Mouse (Mus musculus) gonadal fat pad, adult 2 months (tissue): Measurements from ENCODE around the gene Slc34a2. TPM values are rescaled to one million over a fixed set of nuclear protein-coding genes. Genes with fewer than 3 reads are reported as not detected.

Experiments
- DNase-seq: peaks from one replicate; pipeline ENCODE4 v3.0.0-alpha.2; 2012; ENCODE audit warnings: low read depth
- polyA plus RNA-seq: library from polyadenylated mRNA; depleted of rRNA; stranded (reverse); fragments of >200 nt; gene quantifications from 2 replicates; pipeline ENCODE4 v1.2.3, GENCODE M21; 2012; rRNA removed

The Slc34a2 gene
- polyA plus RNA-seq, result 18.4 and 31.1 TPM in 2 replicates

- DNase-seq, result no peak
These were observed at the start of gene Slc34a2 for GRCm38 (mm10) chr5:53037781-53038180. TSS of gene Slc34a2 (plus strand) at chr5:53038081.

GRCm38 (mm10) chr5:52990687-52991341 is 47.1 kb upstream of the Slc34a2 start:
- DNase-seq, result no peak

DNA sequence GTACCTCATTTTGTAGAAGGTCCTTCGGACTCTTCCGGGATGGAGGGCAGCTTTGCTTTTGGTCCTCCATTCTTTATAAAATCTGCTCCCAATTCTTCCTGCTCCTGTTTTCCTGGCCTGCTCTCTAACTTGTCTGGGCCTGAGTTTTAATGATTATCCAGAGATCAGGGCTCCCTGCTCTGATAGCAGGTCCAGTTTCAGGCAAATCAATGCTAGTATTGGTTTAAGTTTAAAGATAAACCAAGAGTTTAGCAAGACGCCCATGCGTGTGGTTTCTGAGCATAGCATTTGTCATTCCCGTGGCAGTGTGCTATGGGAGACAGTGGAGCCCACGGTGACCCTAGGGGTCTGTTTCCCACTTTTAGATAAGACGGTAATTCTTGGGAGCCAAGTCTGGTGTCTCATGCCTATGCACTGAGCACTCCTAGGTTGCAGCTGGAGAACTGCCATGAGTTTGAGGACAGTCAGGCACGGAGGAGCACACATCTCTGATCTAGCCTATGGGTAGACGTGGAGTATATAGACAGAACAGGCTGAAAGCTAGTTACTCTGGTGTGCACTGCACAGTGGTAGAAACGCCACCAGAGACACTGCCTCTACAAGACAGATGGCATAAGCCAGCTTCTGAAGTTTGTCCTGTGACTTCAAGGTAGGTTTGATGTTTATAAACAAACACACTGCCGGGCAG is 45.5 kb upstream of the Slc34a2 start:
- no peak for DNase-seq

DNA sequence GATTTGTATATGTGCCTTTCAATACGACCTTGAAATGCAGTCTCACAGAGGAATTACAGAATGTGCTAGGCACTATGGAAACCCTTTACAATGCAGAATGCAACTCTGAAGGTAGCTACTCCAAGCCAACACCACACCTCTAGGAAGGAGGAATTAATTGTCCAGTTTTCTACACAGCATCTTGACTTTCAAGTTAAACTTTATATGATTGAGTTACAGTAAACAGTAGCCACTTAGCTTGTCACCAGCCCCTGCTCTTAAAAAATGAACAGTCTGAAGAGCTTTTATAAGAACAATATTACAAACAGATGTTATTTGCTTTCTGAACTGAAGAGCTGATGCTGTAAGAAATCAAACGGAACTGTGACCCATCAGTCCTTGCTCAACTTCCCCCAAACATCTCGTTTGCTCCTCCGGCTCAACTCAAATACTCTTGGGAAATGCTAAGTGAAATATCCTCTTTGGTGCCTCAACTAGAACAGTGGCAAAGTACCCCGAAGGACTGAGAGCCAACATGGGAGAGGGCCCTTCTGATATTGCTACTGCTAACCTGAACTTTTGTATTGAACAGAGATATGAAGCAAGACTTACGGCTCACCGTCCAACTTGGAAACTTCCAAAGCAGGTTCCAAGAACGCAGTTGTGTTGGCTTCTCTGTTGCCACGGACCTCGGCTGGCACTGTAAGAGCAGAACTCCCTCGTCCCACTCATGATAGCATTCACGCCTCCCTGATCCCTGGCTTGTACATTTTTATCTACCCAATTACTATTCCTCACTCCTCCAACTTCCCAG is 44.2 kb upstream of the Slc34a2 start:
- DNase-seq, result no peak

DNA sequence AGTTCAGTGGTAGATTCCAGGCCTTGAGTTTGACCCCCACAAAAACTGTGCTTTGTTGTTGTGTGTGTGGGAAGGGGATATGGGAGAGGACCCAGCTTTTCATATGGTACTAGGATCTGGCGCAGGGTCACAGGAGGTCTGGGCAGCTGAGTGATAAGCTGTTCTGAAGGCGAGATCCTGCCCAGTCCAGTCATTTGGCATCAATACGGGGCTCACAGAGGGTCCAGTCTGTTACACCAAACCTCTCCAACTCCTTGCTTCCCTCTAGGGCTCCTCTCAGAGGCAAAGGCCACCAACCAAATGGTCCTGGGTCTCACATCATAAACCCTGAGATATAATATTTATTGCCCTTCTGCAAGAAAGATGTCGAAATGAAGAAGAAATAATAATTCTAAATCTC is 42.4 kb upstream of the Slc34a2 start:
- no peak for DNase-seq

DNA sequence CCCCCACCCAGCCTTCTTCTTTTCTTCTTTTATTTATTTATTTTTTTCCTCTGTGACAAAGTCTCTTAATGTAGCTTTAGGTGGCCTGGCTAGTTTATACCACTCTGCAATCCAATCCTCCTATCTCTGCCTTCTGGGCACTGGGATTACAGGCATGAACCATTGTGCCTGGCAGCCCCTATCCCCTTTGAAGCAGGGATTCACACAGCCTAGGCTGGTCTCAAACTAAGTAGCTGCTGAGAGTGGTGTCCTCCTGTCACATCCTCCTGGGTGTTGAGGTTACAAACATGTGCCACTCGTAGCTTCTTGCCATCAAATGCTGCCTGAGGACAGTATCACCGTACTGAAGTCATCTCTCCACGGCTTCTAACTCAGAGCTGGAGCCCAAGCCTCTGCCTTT is 41.7 kb upstream of the Slc34a2 start:
- DNase-seq, result no peak

DNA sequence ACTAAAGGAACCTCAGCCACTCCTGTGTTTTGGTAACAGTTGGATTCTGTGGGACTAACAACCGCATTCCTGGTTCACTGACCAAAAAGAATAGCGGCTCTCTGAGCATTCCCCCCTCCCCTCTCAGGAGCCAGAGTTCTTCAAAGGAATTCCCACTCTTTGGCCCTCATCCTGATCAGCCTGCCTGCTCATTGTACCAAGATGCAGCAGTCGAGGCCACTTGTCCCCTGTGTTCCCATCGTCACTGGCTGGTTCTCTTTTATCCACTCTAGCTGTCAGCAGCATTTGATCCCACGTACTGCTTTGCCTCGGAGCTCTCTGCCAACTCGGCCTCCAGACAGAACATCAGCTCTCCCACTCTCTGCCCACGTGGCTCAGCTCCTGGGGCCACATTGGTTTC is 41.3 kb upstream of the Slc34a2 start:
- DNase-seq, result no peak

DNA sequence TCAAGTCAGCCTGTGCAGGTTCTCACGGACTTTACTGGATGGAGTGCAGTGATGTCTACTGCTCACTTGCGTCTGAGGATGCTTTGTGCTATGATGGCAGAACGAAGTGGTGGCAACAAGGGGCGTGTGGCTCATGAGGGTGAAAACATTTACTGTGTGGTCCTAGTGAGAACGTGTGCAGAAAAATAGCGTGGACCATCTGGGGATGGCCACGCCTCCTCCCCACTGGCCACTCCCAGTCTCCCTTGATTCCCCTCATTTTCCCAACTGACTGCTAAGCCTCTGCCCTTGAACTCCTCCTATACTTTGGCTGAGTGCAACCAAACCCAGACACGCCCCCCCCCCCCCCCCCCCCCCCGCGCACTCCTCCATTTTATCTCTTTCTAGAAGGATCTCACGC is 40.8 kb upstream of the Slc34a2 start:
- DNase-seq, result no peak

DNA sequence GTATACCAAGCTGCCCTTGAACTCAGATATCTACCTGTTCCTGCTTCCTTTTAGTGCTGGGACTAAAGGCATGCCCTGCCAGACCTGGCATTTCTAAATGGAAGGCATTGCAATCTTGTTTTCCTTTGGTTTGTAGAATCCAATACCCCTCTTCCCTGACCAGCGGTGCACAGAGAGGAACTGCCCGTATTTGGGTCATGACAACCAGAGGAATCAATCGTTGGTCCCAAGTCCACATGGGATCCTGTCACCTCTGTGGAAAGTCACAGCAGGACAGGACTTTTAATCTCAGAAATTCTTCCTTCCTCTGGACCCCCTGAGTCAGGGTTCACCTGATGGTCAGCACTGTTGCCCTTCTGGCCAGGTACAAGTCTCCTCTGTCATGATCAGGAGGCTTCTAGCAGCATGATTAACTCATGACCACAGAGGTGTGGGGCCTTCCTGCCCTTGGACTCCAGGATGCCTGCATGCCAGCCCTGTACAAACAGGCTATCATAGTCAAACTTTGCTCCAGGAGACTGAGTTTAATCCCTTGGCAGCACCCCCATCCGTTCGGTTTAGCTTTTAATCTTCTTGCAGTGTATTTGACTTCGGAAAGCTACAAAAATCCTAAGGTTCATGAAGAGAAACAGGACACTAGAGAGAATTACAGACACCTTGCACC is 39.7 kb upstream of the Slc34a2 start:
- DNase-seq, result no peak

GRCm38 (mm10) chr5:53000169-53000872 is 37.6 kb upstream of the Slc34a2 start:
- no peak for DNase-seq

- DNase-seq, result no peak
These were observed 35.2 kb upstream of the Slc34a2 start for GRCm38 (mm10) chr5:53002599-53003203.

GRCm38 (mm10) chr5:53003495-53003894 is 34.4 kb upstream of the Slc34a2 start:
- DNase-seq, result no peak

DNA sequence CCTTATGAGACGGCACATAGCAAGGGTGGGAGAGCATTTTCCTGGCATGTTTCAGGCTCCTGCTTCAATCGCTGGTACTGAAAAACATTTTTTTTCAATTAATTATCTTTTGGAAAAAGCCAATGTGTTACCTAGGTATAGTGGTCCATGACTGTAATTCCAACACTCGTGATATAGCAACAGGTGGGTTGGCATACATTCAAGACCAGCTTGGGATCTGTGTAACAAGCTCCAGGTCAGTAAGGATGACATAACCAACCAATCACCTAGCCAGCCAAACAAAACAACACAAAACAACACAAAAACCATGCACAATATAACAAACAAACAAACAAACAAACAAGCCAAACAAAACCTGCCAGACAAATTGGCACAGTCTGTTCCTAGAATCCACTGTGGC is 33.9 kb upstream of the Slc34a2 start:
- no peak for DNase-seq

- no peak for DNase-seq
These were observed 28.7 kb upstream of the Slc34a2 start for GRCm38 (mm10) chr5:53009027-53009769.

GRCm38 (mm10) chr5:53009770-53010133 is 28.1 kb upstream of the Slc34a2 start:
- DNase-seq, result no peak

- DNase-seq, result no peak
These were observed 26.6 kb upstream of the Slc34a2 start for GRCm38 (mm10) chr5:53011327-53011726.

GRCm38 (mm10) chr5:53016606-53017005 is 21.3 kb upstream of the Slc34a2 start:
- no peak for DNase-seq

DNA sequence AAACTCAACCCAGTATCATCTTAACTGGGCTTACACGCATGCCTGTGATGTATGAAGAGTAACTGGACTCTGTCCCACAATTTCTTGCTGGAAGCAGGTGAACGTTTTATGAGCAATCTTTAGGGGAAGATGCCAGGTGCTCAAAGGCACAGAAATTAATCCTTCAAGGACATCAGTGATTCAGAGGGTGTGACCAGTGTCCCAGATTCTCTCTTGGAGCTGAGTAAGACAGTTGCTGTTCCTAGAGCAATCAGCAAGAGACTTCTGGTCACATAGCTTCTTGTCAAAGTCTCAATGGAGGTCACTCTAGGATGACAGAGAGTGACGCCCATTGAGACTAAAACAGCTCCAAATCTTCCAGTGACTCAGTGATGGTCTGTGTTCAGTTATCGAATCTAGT is 19.6 kb upstream of the Slc34a2 start:
- no peak for DNase-seq

- DNase-seq, result no peak
These were observed 14.4 kb upstream of the Slc34a2 start for GRCm38 (mm10) chr5:53023432-53023831.

GRCm38 (mm10) chr5:53023901-53024300 is 14.0 kb upstream of the Slc34a2 start:
- no peak for DNase-seq
